Mouse (Mus musculus) liver, embryonic 16.5 days (tissue): ENCODE results near the gene Cxxc4. TPM values are rescaled to one million over a fixed set of nuclear protein-coding genes. Genes with fewer than 3 reads are reported as not detected.
A peak's percentile ranks its signal among the peaks of the same experiment; 100 is the strongest.
"Not testable (repeated sequence)": the region's sequence is repeated elsewhere in the genome, so short reads cannot be mapped to it uniquely, and the experiment has no call there.

Source experiments
- ATAC-seq: fragments of 200-750 bp; cut with Nextera tagmentation; 2 replicates; pipeline ENCODE4 v1.8.0; 2017; ENCODE audit warnings: low read depth, mild to moderate bottlenecking, moderate number of reproducible peaks, moderate library complexity
- H3K27ac ChIP-seq: fragments of 300-500 bp; sonication (generic); 2 replicates; pipeline ENCODE4 v1.5.1; 2014; ENCODE audit warnings: mild to moderate bottlenecking, low read length
- H3K27me3 ChIP-seq: fragments of 300-500 bp; sonication (generic); 2 replicates; pipeline ENCODE4 v1.6.1; 2014; ENCODE audit warnings: low read depth, low read length, mixed read lengths; ENCODE audit not compliant: control insufficient read depth, insufficient read depth
- H3K36me3 ChIP-seq: fragments of 300-500 bp; sonication (generic); 2 replicates; pipeline ENCODE4 v1.6.1; 2014; ENCODE audit warnings: mild to moderate bottlenecking; ENCODE audit not compliant: control insufficient read depth, insufficient read depth
- H3K4me1 ChIP-seq: fragments of 300-500 bp; sonication (generic); 2 replicates; pipeline ENCODE4 v1.6.1; 2014; ENCODE audit warnings: low read depth, low read length, mixed read lengths; ENCODE audit not compliant: control insufficient read depth
- H3K4me2 ChIP-seq: fragments of 300-500 bp; sonication (generic); 2 replicates; pipeline ENCODE4 v1.6.1; 2014; ENCODE audit warnings: low read depth, low read length, mixed read lengths
- H3K4me3 ChIP-seq: fragments of 300-500 bp; sonication (generic); 2 replicates; pipeline ENCODE4 v1.5.1; 2014; ENCODE audit warnings: low read depth, mild to moderate bottlenecking, low read length
- H3K9ac ChIP-seq: fragments of 300-500 bp; sonication (generic); 2 replicates; pipeline ENCODE4 v1.6.1; 2014; ENCODE audit warnings: low read depth, low read length
- H3K9me3 ChIP-seq: fragments of 300-500 bp; sonication (generic); replicated peaks from 2 replicates; pipeline ENCODE4 v1.6.1; 2016; ENCODE audit warnings: low read length; ENCODE audit not compliant: control insufficient read depth
- WGBS: fragments of 180-500 bp; shearing (Covaris S2); extraction: QIAGEN DNeasy Blood & Tissue Kit; methylation state at CpG from one replicate; pipeline ENCODE4 v1.1.7; 2014; ENCODE audit not compliant: insufficient replicate concordance; 5-methylcytosine and 5-hydroxymethylcytosine counted together
- polyA plus RNA-seq: library from polyadenylated mRNA; unstranded; fragments of >200 nt; fragmentation: Nextera tagmentation; extraction: Ambion mirVana; gene quantifications from 2 replicates; pipeline ENCODE4 v1.2.1, GENCODE M21; 2015

The Cxxc4 gene
- polyA plus RNA-seq = 0.18 and 0.24 TPM in 2 replicates

DNA sequence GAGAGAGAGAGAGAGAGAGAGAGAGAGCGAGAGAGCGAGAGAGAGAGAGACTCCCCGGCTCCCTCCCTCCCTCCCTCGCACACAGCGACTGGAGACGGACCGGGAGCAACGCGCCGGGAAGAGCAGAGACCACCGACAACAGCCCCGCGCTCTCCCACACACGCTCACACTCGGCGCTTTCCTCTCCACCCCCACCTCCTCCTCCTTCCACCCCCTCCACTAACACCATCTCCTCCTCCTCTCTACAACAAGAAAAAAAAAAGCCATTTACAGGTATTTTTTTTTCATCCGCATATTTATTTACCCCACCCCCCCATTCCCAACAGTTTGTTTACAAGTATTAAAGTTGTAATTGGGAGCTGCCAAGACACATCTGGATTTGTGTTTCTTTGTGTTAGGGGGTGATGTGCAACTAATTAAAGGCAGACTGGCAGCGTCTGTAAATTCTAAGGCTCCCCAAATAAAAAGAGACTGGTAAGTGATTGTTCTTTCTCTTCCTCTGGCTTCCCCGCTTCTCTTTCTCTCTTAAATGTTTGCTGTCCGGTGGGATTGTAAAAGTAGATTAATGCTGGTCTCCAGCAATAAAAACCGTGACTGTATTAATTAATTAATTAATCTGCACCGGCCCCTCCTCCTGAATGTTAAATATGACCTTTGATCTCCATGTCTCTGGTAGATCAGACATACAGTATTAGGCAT lies at the start of gene Cxxc4:
Gene Cxxc4 (plus strand): TSS at position 71 of the 699 bp plus-strand sequence.
- Histone ChIP-seq H3K27me3 (peaks cover 55% of the 10 kb centered on the region), H3K4me2 (peak within 1 kb of the TSS; percentile 56), H3K36me3 (no peaks in the 10 kb centered on the region), H3K27ac (no peak within 1 kb of the TSS), H3K4me1 (no peaks in the 10 kb centered on the region; the same call in none of the 2 replicates), H3K9me3 (no peaks in the 10 kb centered on the region), H3K9ac (no peak within 1 kb of the TSS), H3K4me3 (peak within 1 kb of the TSS; percentile 49)
- no peak for ATAC-seq
- WGBS = 4% methylated on average over 9 of the region's 22 CpGs

DNA sequence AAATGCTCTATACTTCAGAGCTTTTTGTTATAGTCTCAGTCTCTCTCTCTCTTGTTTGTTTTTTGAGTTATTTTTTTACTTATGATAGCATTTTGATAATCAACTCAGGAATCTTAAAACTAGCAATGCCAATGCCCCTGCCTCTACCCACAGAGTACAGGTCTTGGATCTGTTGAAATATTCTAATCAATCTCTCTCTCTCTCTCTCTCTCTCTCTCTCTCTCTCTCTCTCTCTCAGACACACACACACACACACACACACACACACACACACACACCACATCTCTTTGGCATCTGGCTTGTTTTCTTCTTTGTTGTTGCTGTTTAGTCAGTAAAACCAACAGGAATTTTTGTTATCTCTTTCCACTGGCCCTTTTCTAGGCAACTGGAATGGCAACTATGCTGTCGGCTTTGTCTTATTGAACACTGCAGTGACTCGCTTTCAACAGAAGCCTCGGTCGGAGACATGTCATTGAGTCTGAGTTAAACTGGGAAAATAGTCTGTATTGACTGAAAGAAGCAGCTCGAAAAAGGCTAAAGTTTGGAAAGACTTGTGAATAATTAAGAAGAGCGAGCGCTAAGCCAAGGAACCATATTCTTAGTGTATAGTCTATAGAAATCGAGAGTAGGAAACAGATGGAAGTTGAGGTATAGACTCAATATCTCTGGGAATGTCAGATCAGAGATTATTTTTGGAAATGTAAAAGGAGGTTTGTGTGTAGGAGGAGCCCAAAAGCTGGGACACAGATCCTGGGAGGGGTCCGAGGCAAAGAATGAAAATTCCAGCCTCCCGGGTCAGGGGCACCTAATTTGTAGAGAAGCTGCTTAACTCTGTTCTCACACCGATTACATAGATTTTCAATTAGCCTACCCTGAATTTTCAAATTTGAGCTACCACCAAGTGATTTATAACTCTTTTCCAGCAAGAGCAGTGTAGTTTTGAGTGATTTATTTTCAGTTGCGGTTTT lies 47.0 kb upstream of the Cxxc4 start:
- H3K36me3 ChIP-seq = no peaks in the 10 kb centered on the region
- no peak overlapping the region for H3K4me3 ChIP-seq
- no peaks in the 10 kb centered on the region for H3K9me3 ChIP-seq
- ATAC-seq = no peak
- H3K27me3 ChIP-seq = no peaks in the 10 kb centered on the region
- no peaks in the 10 kb centered on the region for H3K4me1 ChIP-seq
- no peak overlapping the region for H3K9ac ChIP-seq
- WGBS = 57% methylated on average over 12 of the region's 12 CpGs
- H3K27ac ChIP-seq = no peak overlapping the region
- peak overlapping the region; percentile 24 for H3K4me2 ChIP-seq

DNA sequence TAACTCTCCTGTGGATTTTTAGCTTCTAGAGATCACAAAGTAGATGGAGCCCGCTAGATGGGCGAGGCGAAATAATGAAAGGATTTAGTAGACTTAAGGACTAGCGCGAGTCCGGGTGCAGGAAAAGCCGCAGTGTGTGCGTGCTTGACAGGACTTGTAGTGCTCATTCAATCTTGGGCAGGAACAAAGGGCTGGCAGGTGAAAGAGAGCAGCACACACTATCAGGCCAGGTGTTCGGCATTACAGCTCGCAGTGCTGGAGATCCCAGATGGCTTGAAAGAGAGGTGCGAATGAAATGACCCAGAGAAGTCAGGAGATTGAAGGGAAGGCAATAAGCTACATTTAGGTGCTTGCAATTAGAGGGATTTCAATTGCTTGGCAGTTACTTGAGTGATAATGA lies 46.2 kb upstream of the Cxxc4 start:
- peak overlapping the region; percentile 24 for H3K4me2 ChIP-seq
- peak overlapping the region; percentile 19; the same call in 1 of the 2 replicates for H3K4me3 ChIP-seq
- H3K36me3 ChIP-seq = no peaks in the 10 kb centered on the region
- H3K27ac ChIP-seq = no peak overlapping the region
- no peak for ATAC-seq
- H3K9ac ChIP-seq = no peak overlapping the region
- 47% methylated on average over 11 of the region's 11 CpGs for WGBS
- H3K9me3 ChIP-seq = no peaks in the 10 kb centered on the region
- H3K27me3 ChIP-seq = no peaks in the 10 kb centered on the region
- H3K4me1 ChIP-seq = no peaks in the 10 kb centered on the region

DNA sequence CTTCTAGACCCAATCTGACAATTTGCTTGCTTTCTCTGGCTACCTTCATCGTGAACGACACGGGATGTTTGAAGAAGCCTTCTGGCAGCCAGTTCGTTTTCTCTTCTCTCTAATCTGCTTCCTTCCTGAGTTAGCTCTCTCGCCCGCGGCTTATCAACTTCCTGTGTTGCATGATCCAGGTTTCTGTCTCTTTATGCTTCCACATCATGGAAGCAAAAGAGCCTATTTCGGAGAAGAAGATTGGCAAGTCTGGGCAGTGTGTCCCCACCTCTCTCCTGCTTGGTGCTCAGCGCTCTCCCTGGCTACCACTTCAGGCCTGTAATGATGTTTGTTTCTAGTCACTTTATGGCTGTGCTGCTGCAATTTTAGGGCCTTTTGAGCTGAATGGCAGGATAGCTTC lies 36.4 kb upstream of the Cxxc4 start:
- H3K27ac ChIP-seq = no peak overlapping the region
- H3K4me1 ChIP-seq = no peaks in the 10 kb centered on the region
- H3K36me3 ChIP-seq = no peaks in the 10 kb centered on the region
- no peak overlapping the region for H3K4me2 ChIP-seq
- H3K9ac ChIP-seq = no peak overlapping the region
- H3K27me3 ChIP-seq = no peaks in the 10 kb centered on the region
- no peak for ATAC-seq
- H3K9me3 ChIP-seq = no peaks in the 10 kb centered on the region
- H3K4me3 ChIP-seq = no peak overlapping the region
- 4% methylated on average over 9 of the region's 9 CpGs for WGBS

DNA sequence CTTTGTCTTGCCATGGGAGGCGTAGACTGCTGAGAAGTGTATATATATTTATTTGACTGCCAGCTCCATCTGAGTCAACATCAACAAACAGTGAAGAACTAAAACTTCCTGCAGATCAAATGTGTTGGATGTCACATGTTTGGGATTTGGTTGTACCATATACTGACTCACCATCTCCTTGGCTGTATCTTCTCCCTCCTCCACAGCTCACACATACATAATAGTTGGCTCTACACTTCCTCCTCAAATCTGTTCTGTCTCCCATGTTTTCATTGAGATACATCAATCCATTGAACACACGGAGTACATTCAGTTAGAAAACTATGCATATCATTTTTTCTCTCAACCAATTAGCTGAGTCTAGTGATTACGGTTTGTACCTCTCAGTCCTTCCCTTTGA lies 29.7 kb upstream of the Cxxc4 start:
- Histone ChIP-seq H3K4me2 (no peak overlapping the region), H3K4me3 (no peak overlapping the region), H3K9me3 (no peaks in the 10 kb centered on the region), H3K36me3 (no peaks in the 10 kb centered on the region), H3K27me3 (no peaks in the 10 kb centered on the region), H3K9ac (no peak overlapping the region), H3K4me1 (no peaks in the 10 kb centered on the region), H3K27ac (no peak overlapping the region)
- 59% methylated on average over 3 of the region's 3 CpGs for WGBS
- ATAC-seq = no peak

DNA sequence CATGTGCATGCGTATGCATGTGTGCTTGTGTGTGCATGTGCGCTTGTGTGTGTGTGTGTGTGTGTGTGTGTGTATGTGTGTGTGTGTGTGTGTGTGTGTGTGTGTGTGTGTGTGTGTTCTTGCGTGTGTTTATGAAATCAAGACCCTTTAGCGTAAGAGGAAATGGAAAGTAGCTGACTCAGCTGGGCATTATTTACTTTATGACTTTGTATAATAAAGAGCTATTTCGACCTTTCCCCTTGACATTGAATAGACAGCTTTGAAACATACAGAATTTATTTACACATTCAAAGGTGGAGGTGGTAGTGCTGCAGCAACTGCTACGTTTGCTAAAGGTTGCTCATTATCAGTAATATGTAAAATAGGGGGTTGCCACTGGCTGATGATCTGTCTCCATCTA lies 25.3 kb upstream of the Cxxc4 start:
- ATAC-seq = no peak
- Histone ChIP-seq H3K27me3 (no peaks in the 10 kb centered on the region), H3K4me2 (no peak overlapping the region), H3K4me3 (no peak overlapping the region), H3K9ac (no peak overlapping the region), H3K36me3 (no peaks in the 10 kb centered on the region), H3K27ac (no peak overlapping the region), H3K4me1 (no peaks in the 10 kb centered on the region), H3K9me3 (no peaks in the 10 kb centered on the region)
- 60% methylated on average over 6 of the region's 6 CpGs for WGBS

DNA sequence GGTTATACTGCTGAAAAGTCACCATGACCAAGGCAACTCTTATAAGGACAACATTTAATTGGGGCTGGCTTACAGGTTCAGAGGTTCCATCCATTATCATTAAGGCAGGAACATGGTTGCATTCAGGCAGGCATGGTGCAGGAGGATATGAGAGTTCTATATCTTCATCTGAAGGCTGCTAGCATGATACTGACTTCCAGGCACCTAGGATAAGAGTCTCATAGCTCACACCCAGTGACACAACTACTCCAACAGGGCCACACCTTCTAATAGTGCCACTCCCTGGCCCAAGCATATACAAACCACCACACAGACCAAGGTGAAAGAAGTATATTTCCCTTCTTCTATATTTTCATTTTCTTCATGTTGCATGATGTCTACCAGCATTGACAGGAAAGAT lies 16.4 kb upstream of the Cxxc4 start:
- not testable (repeated sequence) for H3K27me3 ChIP-seq, H3K36me3 ChIP-seq, H3K4me1 ChIP-seq, H3K4me2 ChIP-seq, H3K9ac ChIP-seq, H3K9me3 ChIP-seq, H3K4me3 ChIP-seq, H3K27ac ChIP-seq
- ATAC-seq = peak; percentile 51

DNA sequence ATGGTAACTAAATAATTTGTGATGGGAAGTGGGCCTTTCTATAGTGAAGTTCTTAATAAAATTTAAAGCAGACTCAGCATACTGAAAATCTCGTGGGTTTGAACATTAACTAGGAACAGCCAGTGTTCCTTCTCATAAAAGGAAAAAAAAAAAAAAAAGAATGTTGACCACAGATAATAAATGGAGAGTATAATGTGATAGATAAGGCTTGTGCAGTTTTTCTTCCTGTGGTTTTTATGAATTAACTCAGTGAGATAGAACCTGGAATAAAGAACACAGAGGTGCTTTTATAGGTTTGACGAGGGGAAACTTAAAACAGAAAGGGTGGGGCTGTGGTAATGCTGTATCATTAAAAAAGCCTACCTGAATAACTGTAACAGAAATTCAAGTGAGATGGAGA lies 15.3 kb upstream of the Cxxc4 start:
- H3K9me3 ChIP-seq = no peaks in the 10 kb centered on the region
- H3K9ac ChIP-seq = no peak overlapping the region
- no peak overlapping the region for H3K4me2 ChIP-seq
- no peaks in the 10 kb centered on the region for H3K27me3 ChIP-seq
- H3K4me1 ChIP-seq = no peaks in the 10 kb centered on the region
- no peak overlapping the region for H3K27ac ChIP-seq
- WGBS = 26% methylated on average over 2 of the region's 2 CpGs
- H3K36me3 ChIP-seq = no peaks in the 10 kb centered on the region
- ATAC-seq = no peak
- H3K4me3 ChIP-seq = no peak overlapping the region

DNA sequence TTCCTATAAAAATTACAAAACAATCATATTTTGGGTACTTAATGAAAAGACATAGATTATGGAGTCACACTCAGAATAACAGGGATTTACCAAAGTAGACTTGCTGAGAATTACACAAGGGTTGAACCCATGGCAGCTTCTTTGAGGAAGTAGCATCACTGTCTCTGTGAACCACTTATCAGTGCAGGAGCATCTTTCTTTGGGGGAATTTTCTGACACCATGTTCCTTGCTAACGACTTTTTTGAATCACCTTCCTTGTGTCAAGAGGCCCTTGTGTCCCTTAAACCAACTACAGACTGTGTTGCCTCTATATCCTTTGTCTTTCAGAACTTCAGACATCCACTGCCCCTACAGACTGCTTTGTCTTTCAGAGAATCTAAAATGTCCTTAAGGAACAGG lies 13.7 kb upstream of the Cxxc4 start:
- WGBS = 25% methylated on average over 1 of the region's 1 CpGs
- Histone ChIP-seq H3K9me3 (no peaks in the 10 kb centered on the region), H3K9ac (no peak overlapping the region), H3K4me3 (no peak overlapping the region), H3K4me2 (no peak overlapping the region), H3K4me1 (no peaks in the 10 kb centered on the region), H3K27me3 (no peaks in the 10 kb centered on the region), H3K36me3 (no peaks in the 10 kb centered on the region), H3K27ac (no peak overlapping the region)
- no peak for ATAC-seq
